Mouse (Mus musculus) olfactory bulb, adult 2 months (tissue): ENCODE measurements around the gene Tmem72. TPM values are rescaled to one million over a fixed set of nuclear protein-coding genes. Genes with fewer than 3 reads are reported as not detected.

Experiments
- H3K27ac ChIP-seq: fragments of 200-500 bp; 2 replicates; pipeline ENCODE4 v1.5.1; 2012; ENCODE audit warnings: low read depth, low read length; ENCODE audit not compliant: insufficient read depth
- H3K4me1 ChIP-seq: fragments of 200-500 bp; 2 replicates; pipeline ENCODE4 v1.6.1; 2012; ENCODE audit warnings: low read length; ENCODE audit not compliant: control insufficient read depth, insufficient read depth
- H3K4me3 ChIP-seq: fragments of 200-500 bp; 2 replicates; pipeline ENCODE4 v1.5.1; 2012; ENCODE audit warnings: mild to moderate bottlenecking, low read depth, low read length, moderate library complexity; ENCODE audit not compliant: insufficient read depth
- CTCF ChIP-seq: fragments of 200-500 bp; IDR thresholded peaks from 2 replicates; pipeline ENCODE4 v1.5.1; 2012; ENCODE audit warnings: low read depth, mild to moderate bottlenecking, low read length, moderate library complexity; ENCODE audit not compliant: insufficient read depth
- POLR2A ChIP-seq: fragments of 200-500 bp; IDR thresholded peaks from 2 replicates; pipeline ENCODE4 v1.6.1; 2012; ENCODE audit warnings: mild to moderate bottlenecking, low read depth, low read length, moderate library complexity; ENCODE audit not compliant: insufficient read depth
- whole genome bisulfite sequencing: fragments of 180-500 bp; shearing (Covaris S2); methylation state at CpG from one replicate; pipeline ENCODE4 v1.1.7; 2018; 5-methylcytosine and 5-hydroxymethylcytosine counted together
- polyA plus RNA-seq: library from polyadenylated mRNA; stranded (reverse); fragments of >200 nt; gene quantifications from 2 replicates; pipeline ENCODE4 v1.2.4, GENCODE M21; 2012; ENCODE audit warnings: low replicate concordance; ENCODE audit not compliant: missing spikeins, insufficient read depth, insufficient read length

Tmem72 gene
- polyA plus RNA-seq, 1 experiment, result not detected

GRCm38 (mm10) chr6:116697413-116697812 is 19.3 kb downstream of the Tmem72 start:
- WGBS, result 60% methylated on average over 2 of the region's 2 CpGs
- no peaks in the 10 kb centered on the region for H3K4me1 ChIP-seq
- no peak for TF ChIP-seq CTCF
- TF ChIP-seq POLR2A, result no peak
- no peak overlapping the region for H3K27ac ChIP-seq
- no peak overlapping the region for H3K4me3 ChIP-seq

GRCm38 (mm10) chr6:116694346-116694745 is 22.4 kb downstream of the Tmem72 start:
- Histone ChIP-seq H3K4me3 (no peak overlapping the region), H3K27ac (no peak overlapping the region), H3K4me1 (no peaks in the 10 kb centered on the region)
- TF ChIP-seq CTCF, result no peak
- no peak for TF ChIP-seq POLR2A
- 71% methylated on average over 3 of the region's 3 CpGs for WGBS

GRCm38 (mm10) chr6:116693639-116694038 is 23.1 kb downstream of the Tmem72 start:
- 79% methylated on average over 4 of the region's 4 CpGs for WGBS
- no peaks in the 10 kb centered on the region for H3K4me1 ChIP-seq
- no peak overlapping the region for H3K27ac ChIP-seq
- H3K4me3 ChIP-seq, result no peak overlapping the region
- TF ChIP-seq POLR2A, result no peak
- no peak for TF ChIP-seq CTCF

GRCm38 (mm10) chr6:116682317-116682716 is 34.4 kb downstream of the Tmem72 start:
- TF ChIP-seq CTCF, result no peak
- Histone ChIP-seq H3K27ac (no peak overlapping the region), H3K4me3 (no peak overlapping the region), H3K4me1 (no peaks in the 10 kb centered on the region)
- 64% methylated on average over 6 of the region's 6 CpGs for WGBS

- TF ChIP-seq CTCF (no peak), POLR2A (no peak)
- H3K4me3 ChIP-seq, result no peak overlapping the region
- no peaks in the 10 kb centered on the region for H3K4me1 ChIP-seq
- no peak overlapping the region for H3K27ac ChIP-seq
- WGBS, result 82% methylated on average over 5 of the region's 5 CpGs
These were observed 37.0 kb downstream of the Tmem72 start for GRCm38 (mm10) chr6:116679563-116680288.

GRCm38 (mm10) chr6:116677321-116677720 is 39.4 kb downstream of the Tmem72 start:
- Histone ChIP-seq H3K27ac (no peak overlapping the region), H3K4me1 (peaks cover 13% of the 10 kb centered on the region), H3K4me3 (no peak overlapping the region)
- 82% methylated on average over 6 of the region's 6 CpGs for WGBS
- no peak for TF ChIP-seq CTCF
- TF ChIP-seq POLR2A, result no peak

GRCm38 (mm10) chr6:116676355-116676913 is 40.3 kb downstream of the Tmem72 start:
- WGBS, result 83% methylated on average over 10 of the region's 10 CpGs
- Histone ChIP-seq H3K4me3 (no peak overlapping the region), H3K27ac (no peak overlapping the region), H3K4me1 (peaks cover 13% of the 10 kb centered on the region)
- TF ChIP-seq CTCF, result no peak

- WGBS, result 38% methylated on average over 16 of the region's 16 CpGs
- TF ChIP-seq CTCF (no peak), POLR2A (no peak)
- Histone ChIP-seq H3K4me3 (peak overlapping the region; percentile 51), H3K27ac (no peak overlapping the region), H3K4me1 (peaks cover 24% of the 10 kb centered on the region)
These were observed 42.3 kb downstream of the Tmem72 start for GRCm38 (mm10) chr6:116674283-116674886.

GRCm38 (mm10) chr6:116673471-116674282 is 43.0 kb downstream of the Tmem72 start, which contains the start of gene Rassf4:
Rassf4 (minus strand) TSS chr6:116673952.
- peaks cover 24% of the 10 kb centered on the region for H3K4me1 ChIP-seq
- no peak within 1 kb of the TSS for H3K27ac ChIP-seq
- 1% methylated on average over 44 of the region's 44 CpGs for WGBS
- peak within 1 kb of the TSS; percentile 51 for H3K4me3 ChIP-seq
- TF ChIP-seq CTCF (no peak), POLR2A (no peak)
